Mouse (Mus musculus) monocyte, adult 5-6 weeks (primary cell): ENCODE measurements at regions not wholly inside any gene's neighbourhood (a gene's known extent, or its start where the extent isn't known, plus 50 kb on each side); places are given as distances from the start of the nearest gene placed in this dataset.

Experiments used
- ATAC-seq: fragments of 153-309, 156-312 bp; replicated peaks from 2 replicates; pipeline ENCODE4 v1.8.0; 2017; ENCODE audit warnings: mild to moderate bottlenecking; ENCODE audit not compliant: low TSS enrichment, insufficient number of reproducible peaks, severe bottlenecking, poor library complexity, low FRiP score

DNA sequence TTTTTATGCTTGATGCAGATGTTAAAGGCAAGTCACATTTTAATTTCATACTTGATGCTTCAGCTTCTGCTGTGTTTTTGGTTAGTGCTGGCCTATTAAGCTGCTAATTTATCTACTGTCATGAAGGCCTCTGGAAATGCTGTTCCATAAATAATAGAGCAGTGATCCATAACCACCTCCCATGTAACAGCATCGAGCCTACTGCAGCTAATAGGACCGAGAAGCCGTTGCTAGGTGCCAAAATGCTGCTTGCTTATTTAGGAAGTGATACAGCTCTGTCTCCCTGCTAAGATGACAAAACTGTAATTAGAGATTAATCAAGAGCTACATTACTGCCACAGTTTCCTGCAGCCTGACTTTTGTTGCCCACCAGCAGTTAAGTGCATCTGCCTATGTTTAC is 406.9 kb upstream of the Itga1 start:
- no peak for ATAC-seq

DNA sequence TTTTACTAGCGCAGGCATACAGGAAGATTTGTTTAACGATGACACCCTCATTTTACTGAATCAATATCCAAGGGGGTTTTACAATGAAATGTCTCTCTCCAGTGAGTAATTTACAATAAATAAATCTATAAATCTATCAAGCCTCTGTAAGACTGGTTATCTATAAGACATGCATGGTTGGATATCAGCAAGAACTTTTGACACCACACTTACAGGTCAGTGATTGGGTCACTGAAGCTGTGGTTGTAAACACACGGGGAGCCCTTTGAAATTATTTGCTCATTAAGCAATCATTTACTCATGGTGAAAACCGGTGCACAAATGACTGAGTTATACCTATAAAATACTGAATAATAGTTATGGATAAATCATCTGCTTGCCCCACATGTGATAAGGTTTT is 392.6 kb upstream of the Itga1 start:
- no peak for ATAC-seq

GRCm38 (mm10) chr13:115475861-115476260 is 374.1 kb upstream of the Itga1 start:
- ATAC-seq: no peak

GRCm38 (mm10) chr13:115465689-115466088 is 363.9 kb upstream of the Itga1 start:
- no peak for ATAC-seq

- ATAC-seq: no peak
Measured at GRCm38 (mm10) chr13:115451244-115451643, 349.5 kb upstream of the Itga1 start.

GRCm38 (mm10) chr13:115427091-115428033 is 325.6 kb upstream of the Itga1 start:
- ATAC-seq: no peak

DNA sequence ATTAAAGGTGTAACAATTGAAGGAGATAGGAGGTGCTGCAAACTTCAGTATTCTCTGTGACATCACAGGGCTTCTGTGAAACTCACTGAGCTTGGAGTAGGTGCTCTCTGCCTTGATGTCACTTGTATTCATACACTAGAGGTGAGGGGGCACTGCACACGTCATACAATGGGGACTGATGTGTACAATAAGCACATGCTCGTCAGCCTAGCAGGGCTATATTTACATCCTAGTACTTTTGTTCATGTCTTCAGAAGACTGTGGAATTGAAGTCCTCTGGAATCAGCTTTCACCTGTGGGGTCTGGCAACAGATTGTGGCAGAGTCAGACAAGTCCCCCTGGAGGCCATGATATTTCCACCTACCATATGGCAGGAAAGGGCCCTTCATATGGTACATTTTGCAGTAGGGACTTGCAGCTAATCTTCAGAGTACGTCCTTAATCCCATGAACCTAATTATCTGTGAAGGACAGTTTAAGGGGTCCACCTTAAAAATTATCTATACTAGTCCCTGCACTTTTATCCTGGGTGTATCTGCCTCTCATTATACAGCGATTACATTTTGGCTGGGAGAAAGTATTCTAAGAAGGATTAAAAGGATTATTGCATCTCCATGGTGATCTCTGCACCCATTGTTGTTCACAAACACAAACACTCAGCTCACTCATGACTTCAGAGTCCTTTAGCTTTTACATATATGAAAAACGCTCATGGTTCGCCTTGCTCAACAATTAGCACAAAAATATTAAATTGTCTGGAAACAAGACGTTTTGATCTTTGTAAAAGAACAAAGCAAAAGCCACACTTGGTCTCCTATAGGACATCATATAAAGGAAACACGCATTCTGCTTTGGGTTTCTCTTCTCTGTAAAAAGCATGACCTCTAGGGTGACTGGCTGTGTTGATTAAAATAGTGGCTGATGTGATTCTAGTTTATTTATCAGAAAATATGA is 324.1 kb upstream of the Itga1 start:
- ATAC-seq: no peak

- ATAC-seq: no peak
Measured at GRCm38 (mm10) chr13:115423761-115424160, 322.0 kb upstream of the Itga1 start.

- ATAC-seq: no peak
Measured at GRCm38 (mm10) chr13:115421483-115421882, 319.7 kb upstream of the Itga1 start.

DNA sequence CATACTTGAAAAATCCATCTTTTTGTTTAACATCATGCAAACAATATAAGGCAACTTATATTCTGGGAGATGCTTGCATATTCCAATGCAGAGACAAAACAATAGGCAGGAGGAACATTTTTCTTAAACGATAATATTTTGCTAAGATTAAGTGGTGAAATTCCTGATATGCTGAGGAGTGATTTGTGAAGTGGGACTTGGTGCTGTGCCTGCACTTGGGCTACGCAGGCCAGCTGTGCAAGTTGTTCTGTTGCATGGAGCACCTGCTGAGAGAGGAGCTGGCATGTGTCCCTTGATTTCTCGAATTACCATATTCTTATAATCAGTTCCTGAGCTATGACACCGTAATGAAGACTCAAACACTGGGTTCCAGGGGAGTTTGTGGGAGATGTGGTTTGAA is 316.1 kb upstream of the Itga1 start:
- no peak for ATAC-seq

GRCm38 (mm10) chr13:115413721-115414531 is 312.2 kb upstream of the Itga1 start:
- ATAC-seq: no peak

DNA sequence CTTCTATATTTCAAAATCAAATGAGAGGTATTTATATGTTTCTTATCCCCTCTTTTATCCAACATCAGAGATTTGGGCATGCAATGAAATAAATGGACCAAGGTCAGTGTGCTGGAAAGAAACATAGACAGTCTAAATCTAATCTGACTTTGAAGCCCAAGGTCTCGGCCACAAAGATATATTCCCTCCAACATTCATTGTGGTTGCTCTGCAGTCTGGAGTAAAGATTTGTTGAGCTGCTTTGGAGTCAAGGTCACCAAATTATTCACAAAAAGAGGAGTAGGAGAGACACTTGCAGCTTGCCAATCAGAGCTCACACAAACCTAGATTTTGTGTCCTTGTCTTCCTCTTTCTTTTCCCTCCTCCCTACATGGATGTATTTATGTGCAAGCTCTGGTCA is 304.2 kb upstream of the Itga1 start:
- no peak for ATAC-seq

- ATAC-seq: no peak
Measured at GRCm38 (mm10) chr13:115400706-115401215, 299.0 kb upstream of the Itga1 start.

GRCm38 (mm10) chr13:115379682-115380081 is 277.9 kb upstream of the Itga1 start:
- no peak for ATAC-seq

DNA sequence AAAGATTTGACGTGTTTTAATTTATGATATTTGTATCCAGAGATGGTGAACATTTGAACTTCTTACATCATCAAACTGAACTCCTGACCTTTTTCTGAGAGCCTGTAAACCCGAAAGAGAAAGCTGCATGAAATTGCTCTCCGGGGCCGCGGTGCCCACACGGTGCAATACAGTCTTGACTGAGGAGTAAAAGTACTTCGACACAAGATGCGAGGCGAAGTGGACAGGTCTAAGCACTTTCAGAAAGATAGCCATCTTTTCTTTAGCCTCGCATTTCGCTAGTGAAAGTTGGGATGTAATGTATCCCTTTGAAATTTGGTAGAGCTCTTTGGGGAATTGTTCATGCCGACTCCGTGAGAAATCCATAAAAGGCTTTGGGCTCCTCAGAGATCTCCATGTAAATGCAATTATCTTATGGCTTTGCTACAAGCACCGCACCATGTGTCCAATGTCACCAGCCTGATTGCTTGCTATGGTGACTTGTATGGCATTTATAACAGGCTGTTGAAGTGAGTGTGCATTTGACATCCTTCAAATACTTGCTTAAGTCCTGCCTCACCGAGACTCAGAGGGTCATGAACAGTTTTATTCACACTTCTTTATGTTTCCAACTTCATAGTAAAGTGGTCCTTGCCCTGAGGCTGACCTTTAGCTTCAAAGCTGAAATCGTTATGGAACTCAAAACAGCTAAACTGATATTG is 274.6 kb upstream of the Itga1 start:
- no peak for ATAC-seq

DNA sequence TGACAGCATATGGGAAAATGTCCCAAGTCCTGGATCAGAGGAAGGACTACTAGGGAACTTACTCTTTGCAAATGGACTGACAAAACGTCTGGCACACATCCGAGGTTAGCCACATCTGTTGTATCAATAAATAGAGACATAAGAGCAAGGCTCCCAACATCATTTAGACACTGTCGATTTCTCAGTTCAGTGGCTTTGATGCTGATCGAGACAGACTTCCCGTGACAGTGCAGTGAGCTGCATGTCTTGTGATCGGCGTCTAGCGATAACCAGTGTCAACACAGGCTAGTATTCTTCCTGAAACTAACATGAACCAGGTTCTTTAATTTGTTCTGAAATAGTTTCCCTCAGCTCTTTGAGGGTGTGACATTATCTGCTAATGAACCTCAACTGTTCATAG is 259.7 kb upstream of the Itga1 start:
- no peak for ATAC-seq

- no peak for ATAC-seq
Measured at GRCm38 (mm10) chr13:115347022-115347398, 245.2 kb upstream of the Itga1 start.
